Mouse (Mus musculus) activated CD4-positive, CD25-positive, alpha-beta regulatory T cell (primary cell): ENCODE results near the gene Vmn2r81. TPM values are rescaled to one million over a fixed set of nuclear protein-coding genes. Genes with fewer than 3 reads are reported as not detected.

Source experiments
- polyA plus RNA-seq, 2 experiments: library from polyadenylated mRNA; unstranded; fragments of 100-300 nt; shearing (Covaris generic); gene quantifications; one replicate each; pipeline ENCODE4 v1.2.1; 2017

Gene Vmn2r81
- polyA plus RNA-seq = not detected

GRCm38 (mm10) chr10:79247392-79247791 lies at the start of gene Vmn2r81:
Vmn2r81 (plus strand) TSS chr10:79247692.

Other genes with a start within 250 kb of the Vmn2r81 start
- under 1 TPM; 0.06 to 0.32 TPM for gene Olfr1351, start 235.2 kb upstream of the Vmn2r81 start, polyA plus RNA-seq
- under 1 TPM in 1 of 2 experiments, not detected in 1; 0.38 TPM for gene Olfr57, start 219.0 kb upstream of the Vmn2r81 start, polyA plus RNA-seq
- 10 to 100 TPM; 19.3 to 19.9 TPM for gene 2610008E11Rik, start 150.1 kb upstream of the Vmn2r81 start, polyA plus RNA-seq
- not detected for gene Vmn2r80, start 98.9 kb upstream of the Vmn2r81 start, polyA plus RNA-seq
- under 1 TPM in 1 of 2 experiments, not detected in 1; 0.23 TPM for gene Vmn2r82, start 108.8 kb downstream of the Vmn2r81 start, polyA plus RNA-seq
- gene Vmn2r83, start 221.0 kb downstream of the Vmn2r81 start, polyA plus RNA-seq = under 1 TPM in 1 of 2 experiments, not detected in 1; 0.09 TPM